ENCODE assay signal across 15 mouse cellular contexts in the genomic region with DNA sequence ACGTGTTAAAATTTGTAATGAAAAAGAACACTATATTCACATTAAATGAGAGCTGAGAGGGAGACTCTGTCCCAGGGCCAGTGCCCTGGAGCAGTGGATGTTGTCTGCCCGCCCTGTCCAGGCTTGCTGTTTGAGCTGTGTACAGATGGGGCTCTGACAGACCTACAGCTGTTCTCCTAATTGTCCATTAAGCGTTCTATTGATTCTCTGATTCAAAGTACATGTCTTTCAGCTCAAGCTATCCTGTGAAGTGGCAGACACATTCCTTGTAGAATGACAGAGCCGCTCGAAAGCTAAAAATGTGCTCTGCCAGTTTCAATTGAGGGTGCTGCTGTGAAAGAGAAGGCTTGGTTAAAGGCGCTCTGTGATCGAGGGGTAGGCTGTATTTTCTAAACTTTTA. TPM values are rescaled to one million over a fixed set of nuclear protein-coding genes. Genes with fewer than 3 reads are reported as not detected.
DNase-seq lines count a peak whose midpoint lies in the region; ATAC-seq lines count a peak whose summit lies in the region.
"Had no signal": no experiment of that assay in that cellular context is flagged by ENCODE, and none has a peak within 500 bp of the region (broad histone marks: within the 10 kb centered on the region; RNA-seq: fewer than 3 reads in every experiment).

No protein-coding gene starts in this region.

- H3K36me3 ChIP-seq in hindbrain, embryonic 10.5 days = peaks cover 8% of the 10 kb centered on the region
- H3K36me3 ChIP-seq in midbrain, embryonic 13.5 days = no peaks in the 10 kb centered on the region
- H3K36me3 ChIP-seq: liver, embryonic 13.5 days had no signal

- H3K27me3 ChIP-seq in hindbrain, embryonic 10.5 days (ENCODE audit: insufficient read depth, poor library complexity, severe bottlenecking) = no peaks in the 10 kb centered on the region
- 0 out of 2 replicates have a peak, but pooled peaks cover 2% of the 10 kb centered on the region for H3K27me3 ChIP-seq in midbrain, embryonic 13.5 days
- H3K27me3 ChIP-seq: liver, embryonic 13.5 days; Patski had no signal

- peak; percentile 29 for DNase-seq in embryo, embryonic 10 days (ENCODE audit: low spot score)
- no peak for DNase-seq in embryo, embryonic 9.5 days (ENCODE audit: extremely low spot score)
- peak; percentile 17 for DNase-seq in brain, adult 2 months (ENCODE audit: low read depth, low spot score)
- peak; percentile 10 for DNase-seq in hindbrain, embryonic 10.5 days (ENCODE audit: low spot score)
- DNase-seq in cerebellum, adult 11 months = no peak
- no peak for DNase-seq in adrenal gland, adult 18-20 months (ENCODE audit: low spot score in 2 of 2)
- DNase-seq: adrenal gland, adult 2 months; cerebellum, postnatal 10 days; liver, embryonic 13.5 days; right cerebral cortex, postnatal 4 days had no signal

- peak; percentile 89 for ATAC-seq in midbrain, embryonic 13.5 days
- ATAC-seq in granulocyte monocyte progenitor cell, adult 5-6 weeks (replicated peaks; ENCODE audit: poor library complexity, severe bottlenecking) = no peak
- ATAC-seq: lung, postnatal 0 days; Patski had no signal

- no peak overlapping the region for H3K9ac ChIP-seq in midbrain, embryonic 13.5 days (replicated peaks)
- H3K9ac ChIP-seq: liver, embryonic 13.5 days had no signal

- H3K4me2 ChIP-seq in midbrain, embryonic 13.5 days (replicated peaks) = peak overlapping the region; percentile 17; the same call in 1 of the 2 replicates
- H3K4me2 ChIP-seq: liver, embryonic 13.5 days had no signal

- no peak overlapping the region for H3K4me3 ChIP-seq in hindbrain, embryonic 10.5 days
- no peak overlapping the region for H3K4me3 ChIP-seq in midbrain, embryonic 13.5 days (replicated peaks)
- H3K4me3 ChIP-seq: liver, embryonic 13.5 days had no signal

- peaks cover 20% of the 10 kb centered on the region for H3K4me1 ChIP-seq in hindbrain, embryonic 10.5 days (replicated peaks)
- H3K4me1 ChIP-seq in midbrain, embryonic 13.5 days (replicated peaks) = peaks cover 28% of the 10 kb centered on the region
- H3K4me1 ChIP-seq: liver, embryonic 13.5 days had no signal

- WGBS in hindbrain, embryonic 10.5 days = 54% methylated on average over 7 of the region's 7 CpGs
- 31% methylated on average over 7 of the region's 7 CpGs for WGBS in midbrain, embryonic 13.5 days

- no peaks in the 10 kb centered on the region for H3K9me3 ChIP-seq in hindbrain, embryonic 10.5 days
- no peaks in the 10 kb centered on the region for H3K9me3 ChIP-seq in midbrain, embryonic 13.5 days
- H3K9me3 ChIP-seq: liver, embryonic 13.5 days had no signal

- H3K27ac ChIP-seq in hindbrain, embryonic 10.5 days = no peak overlapping the region
- H3K27ac ChIP-seq in midbrain, embryonic 13.5 days = peak overlapping the region; percentile 35; the same call in 1 of the 2 replicates
- H3K27ac ChIP-seq: liver, embryonic 13.5 days had no signal

RNA-seq across cellular contexts. Expression of gene Gm12689, which starts 21.7 kb away (rescaled TPM):
- polyA plus RNA-seq in hindbrain, embryonic 10.5 days (2016; fragmentation: Nextera tagmentation; extraction: Ambion mirVana) = 0.10 and 0.11 TPM in 2 replicates
- polyA plus RNA-seq in midbrain, embryonic 13.5 days (2015; fragmentation: Nextera tagmentation; extraction: Ambion mirVana) = 0.19 and 0.46 TPM in 2 replicates
- not detected for total RNA-seq in adrenal gland, adult 18-20 months (2021)
- total RNA-seq in granulocyte monocyte progenitor cell, adult 5-6 weeks (2014; fragmentation: Nextera tagmentation) = 1.4 and 4.7 TPM in 2 replicates
- not detected in 2 replicates for total RNA-seq in granulocyte monocyte progenitor cell, adult 5-6 weeks (2017)
- polyA plus RNA-seq: heart, embryonic 16.5 days; Patski had no signal

Comparison
In these comparisons a context has a peak if more than half of its experiments do, and no peak if none do; other contexts are left out.
1. DNase-seq: peak in embryo, embryonic 10 days (single experiment), brain, adult 2 months (single experiment) and hindbrain, embryonic 10.5 days (single experiment); none in embryo, embryonic 9.5 days (single experiment), cerebellum, adult 11 months (single experiment) and adrenal gland, adult 18-20 months (0 of 2).